Mouse (Mus musculus) neural tube, embryonic 12.5 days (tissue): ENCODE data around the gene Zfp53. TPM values are rescaled to one million over a fixed set of nuclear protein-coding genes. Genes with fewer than 3 reads are reported as not detected.
A peak's percentile ranks its signal among the peaks of the same experiment; 100 is the strongest.

Experiments used
- ATAC-seq: fragments of 200-750 bp; cut with Nextera tagmentation; 2 replicates; pipeline ENCODE4 v1.8.0; 2017; ENCODE audit warnings: low read depth, mild to moderate bottlenecking, moderate TSS enrichment, moderate library complexity; ENCODE audit not compliant: low FRiP score
- H3K27ac ChIP-seq: fragments of 300-500 bp; sonication (generic); 2 replicates; pipeline ENCODE4 v1.5.1; 2016
- H3K27me3 ChIP-seq: fragments of 300-500 bp; sonication (generic); replicated peaks from 2 replicates; pipeline ENCODE4 v1.6.1; 2016; ENCODE audit warnings: mild to moderate bottlenecking
- H3K36me3 ChIP-seq: fragments of 300-500 bp; sonication (generic); 2 replicates; pipeline ENCODE4 v1.6.1; 2016; ENCODE audit warnings: mild to moderate bottlenecking
- H3K4me1 ChIP-seq: fragments of 300-500 bp; sonication (generic); 2 replicates; pipeline ENCODE4 v1.6.1; 2016
- H3K4me2 ChIP-seq: fragments of 300-500 bp; sonication (generic); replicated peaks from 2 replicates; pipeline ENCODE4 v1.6.1; 2016; ENCODE audit warnings: mild to moderate bottlenecking
- H3K4me3 ChIP-seq: fragments of 300-500 bp; sonication (generic); 2 replicates; pipeline ENCODE4 v1.5.1; 2016
- H3K9ac ChIP-seq: fragments of 300-500 bp; sonication (generic); 2 replicates; pipeline ENCODE4 v1.6.1; 2016; ENCODE audit warnings: mild to moderate bottlenecking
- H3K9me3 ChIP-seq: fragments of 300-500 bp; sonication (generic); 2 replicates; pipeline ENCODE4 v1.6.1; 2016; ENCODE audit warnings: mild to moderate bottlenecking
- WGBS: fragments of 180-500 bp; shearing (Covaris S2); methylation state at CpG from one replicate; pipeline ENCODE4 v1.1.7; 2016; 5-methylcytosine and 5-hydroxymethylcytosine counted together
- polyA plus RNA-seq: library from polyadenylated mRNA; unstranded; fragments of >200 nt; fragmentation: Nextera tagmentation; extraction: Ambion mirVana; gene quantifications from 2 replicates; pipeline ENCODE4 v1.2.1, GENCODE M21; 2016

The Zfp53 gene
- polyA plus RNA-seq, 1 experiment from 2014 or later = 9.5 TPM

DNA sequence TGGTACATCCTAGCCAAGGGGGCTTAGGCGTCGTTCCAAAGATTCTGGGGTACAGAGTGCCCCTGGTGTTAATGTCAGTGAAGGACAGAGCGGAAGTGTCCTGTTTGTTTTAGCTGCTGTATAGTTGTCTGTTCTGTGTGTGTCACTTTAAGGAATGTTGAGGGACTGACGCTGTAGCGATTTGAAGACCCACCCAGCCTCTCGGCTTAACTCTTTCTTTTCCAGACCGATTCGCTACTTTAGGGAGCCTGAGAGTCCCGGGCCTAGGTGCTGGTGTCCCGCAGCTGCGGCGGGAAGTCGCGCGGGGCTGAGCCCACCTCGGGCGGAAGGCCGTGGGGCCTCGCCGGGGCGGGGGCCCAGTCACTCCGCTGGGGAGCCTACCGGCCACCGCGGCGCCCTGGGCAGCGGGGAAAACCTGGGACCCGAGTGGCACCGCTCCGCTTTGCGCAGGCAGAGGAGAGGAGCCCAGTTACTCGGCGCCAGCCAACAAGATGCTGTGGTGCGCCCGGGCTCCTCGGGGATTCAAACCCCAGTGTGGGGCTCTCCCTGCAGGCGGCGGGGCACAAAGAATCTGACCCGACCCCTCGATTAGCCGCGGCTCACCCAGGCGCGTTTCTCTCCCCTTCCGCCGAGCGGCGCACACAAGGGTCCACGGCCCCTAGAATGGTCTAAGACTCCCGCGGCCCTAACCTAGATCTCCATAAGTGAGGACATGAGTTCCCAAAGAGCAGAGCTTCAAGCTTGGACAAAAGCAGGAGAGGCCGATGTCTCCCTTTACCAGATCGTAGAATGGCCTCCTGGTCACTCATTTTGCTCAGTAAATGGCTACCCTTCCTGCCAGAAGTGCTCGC is 43.5 kb downstream of the Zfp53 start:
- H3K36me3 ChIP-seq = no peaks in the 10 kb centered on the region
- ATAC-seq = peak; percentile 83
- 1% methylated on average over 54 of the region's 54 CpGs for whole genome bisulfite sequencing

GRCm38 (mm10) chr17:21533961-21534360 is 45.2 kb downstream of the Zfp53 start:
- H3K36me3 ChIP-seq = no peaks in the 10 kb centered on the region
- peaks cover 11% of the 10 kb centered on the region; the same call in 1 of the 2 replicates for H3K4me1 ChIP-seq
- H3K27me3 ChIP-seq = no peaks in the 10 kb centered on the region
- H3K9ac ChIP-seq = no peak overlapping the region
- H3K27ac ChIP-seq = no peak overlapping the region
- 94% methylated on average over 1 of the region's 1 CpGs for WGBS
- H3K4me3 ChIP-seq = no peak overlapping the region
- ATAC-seq = no peak
- no peak overlapping the region for H3K4me2 ChIP-seq
- no peaks in the 10 kb centered on the region for H3K9me3 ChIP-seq

More for the DNA sequence above, 43.5 kb downstream of the Zfp53 start:
- peak overlapping the region; percentile 67 for H3K4me2 ChIP-seq
- H3K9ac ChIP-seq = peak overlapping the region; percentile 86
- no peaks in the 10 kb centered on the region for H3K9me3 ChIP-seq
- H3K4me3 ChIP-seq = peak overlapping the region; percentile 78
- peak overlapping the region; percentile 82; the same call in 1 of the 2 replicates for H3K27ac ChIP-seq
- H3K27me3 ChIP-seq = no peaks in the 10 kb centered on the region
- H3K4me1 ChIP-seq = peaks cover 11% of the 10 kb centered on the region; the same call in 1 of the 2 replicates

GRCm38 (mm10) chr17:21534460-21535095 is 45.8 kb downstream of the Zfp53 start:
- no peaks in the 10 kb centered on the region for H3K36me3 ChIP-seq
- no peaks in the 10 kb centered on the region for H3K27me3 ChIP-seq
- no peak overlapping the region for H3K4me3 ChIP-seq
- no peaks in the 10 kb centered on the region for H3K9me3 ChIP-seq
- no peak overlapping the region for H3K9ac ChIP-seq
- no peak overlapping the region for H3K27ac ChIP-seq
- ATAC-seq = 0 out of 2 replicates have a peak, but pooled peaks have one; percentile 11
- WGBS = 22% methylated on average over 4 of the region's 4 CpGs
- H3K4me1 ChIP-seq = peaks cover 11% of the 10 kb centered on the region; the same call in 1 of the 2 replicates
- H3K4me2 ChIP-seq = no peak overlapping the region

- peak within 1 kb of the TSS; percentile 42; the same call in 1 of the 2 replicates for H3K9ac ChIP-seq
- peaks cover 11% of the 10 kb centered on the region; the same call in 1 of the 2 replicates for H3K4me1 ChIP-seq
- H3K27me3 ChIP-seq = no peaks in the 10 kb centered on the region
- H3K4me3 ChIP-seq = peak within 1 kb of the TSS; percentile 33
- peak within 1 kb of the TSS; percentile 64 for H3K4me2 ChIP-seq
- no peaks in the 10 kb centered on the region for H3K36me3 ChIP-seq
- H3K9me3 ChIP-seq = no peaks in the 10 kb centered on the region
- ATAC-seq = 0 out of 2 replicates have a peak, but pooled peaks have one; percentile 13
- no peak within 1 kb of the TSS for H3K27ac ChIP-seq
- WGBS = 5% methylated on average over 21 of the region's 21 CpGs
Observed at GRCm38 (mm10) chr17:21535096-21536001, 46.6 kb downstream of the Zfp53 start, which contains the start of gene Zfp52. Gene Zfp52, plus strand, starts transcription at chr17:21535539.

DNA sequence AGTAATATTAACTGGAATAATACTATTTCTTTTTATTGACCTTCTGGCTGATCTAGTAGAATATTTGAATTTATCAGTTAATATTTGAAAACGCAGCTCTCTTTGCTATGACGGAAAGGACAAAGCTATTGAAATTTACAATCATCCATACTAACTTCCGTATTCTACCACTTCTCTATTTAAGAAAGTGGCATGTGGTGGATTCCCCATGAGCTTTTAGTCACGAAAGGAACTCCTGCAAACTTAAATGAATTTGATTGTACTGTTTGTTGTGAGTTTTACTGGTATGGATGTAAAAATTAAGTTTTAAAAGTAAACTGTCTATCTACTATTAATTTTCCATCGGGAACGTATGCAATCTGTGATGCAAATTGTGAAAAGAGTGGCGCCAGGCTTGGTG is 47.3 kb downstream of the Zfp53 start:
- H3K9ac ChIP-seq = no peak overlapping the region

DNA sequence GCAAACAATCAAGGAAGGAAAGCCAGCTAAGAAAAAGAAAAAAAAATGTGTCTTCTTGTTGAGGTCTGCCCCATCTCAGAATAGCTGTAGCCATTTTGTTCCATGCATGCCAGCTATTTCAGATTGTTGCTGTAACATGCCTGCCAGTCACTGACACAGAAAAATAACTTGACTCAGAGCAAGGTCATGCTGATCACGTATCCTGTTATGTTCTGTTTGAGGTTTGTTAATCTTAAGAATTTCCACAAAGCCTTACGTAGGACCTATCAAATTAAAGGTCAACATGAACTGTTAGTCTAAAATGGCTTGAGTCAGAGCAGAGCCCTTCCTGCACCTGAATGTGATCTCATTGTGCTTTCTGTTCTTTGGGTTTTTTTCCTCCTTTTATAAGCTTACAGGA is 47.9 kb downstream of the Zfp53 start:
- Histone ChIP-seq H3K9ac (no peak overlapping the region), H3K36me3 (no peaks in the 10 kb centered on the region), H3K4me1 (peaks cover 9% of the 10 kb centered on the region; the same call in 1 of the 2 replicates), H3K27ac (no peak overlapping the region), H3K4me3 (no peak overlapping the region), H3K27me3 (no peaks in the 10 kb centered on the region), H3K9me3 (no peaks in the 10 kb centered on the region), H3K4me2 (no peak overlapping the region)
- 83% methylated on average over 2 of the region's 2 CpGs for WGBS
- no peak for ATAC-seq

More for the DNA sequence above, 47.3 kb downstream of the Zfp53 start:
- Histone ChIP-seq H3K27ac (no peak overlapping the region), H3K4me2 (peak overlapping the region; percentile 64), H3K27me3 (no peaks in the 10 kb centered on the region), H3K36me3 (no peaks in the 10 kb centered on the region), H3K4me1 (peaks cover 11% of the 10 kb centered on the region; the same call in 1 of the 2 replicates), H3K9me3 (no peaks in the 10 kb centered on the region), H3K4me3 (no peak overlapping the region)
- 45% methylated on average over 7 of the region's 7 CpGs for WGBS
- ATAC-seq = no peak

- H3K27ac ChIP-seq = no peak overlapping the region
- no peaks in the 10 kb centered on the region for H3K4me1 ChIP-seq
- no peaks in the 10 kb centered on the region for H3K9me3 ChIP-seq
- WGBS = 89% methylated on average over 2 of the region's 2 CpGs
- H3K9ac ChIP-seq = no peak overlapping the region
- H3K36me3 ChIP-seq = no peaks in the 10 kb centered on the region; the same call in 1 of the 2 replicates
- H3K4me2 ChIP-seq = no peak overlapping the region
- H3K4me3 ChIP-seq = no peak overlapping the region
- no peaks in the 10 kb centered on the region for H3K27me3 ChIP-seq
- no peak for ATAC-seq
Observed at GRCm38 (mm10) chr17:21557831-21558230, 69.0 kb downstream of the Zfp53 start.

Other genes starting within 250 kb of the Zfp53 start
- not detected in 2 replicates for gene Vmn1r235, start 232.6 kb upstream of the Zfp53 start, polyA plus RNA-seq
- not detected in 2 replicates for gene Vmn1r236, start 206.1 kb upstream of the Zfp53 start, polyA plus RNA-seq
- not detected in 2 replicates for gene Vmn1r237, start 177.1 kb upstream of the Zfp53 start, polyA plus RNA-seq
- gene Zfp677, start 105.2 kb upstream of the Zfp53 start, polyA plus RNA-seq = 2.7 and 3.2 TPM in 2 replicates
- gene Zfp54, start 65.8 kb upstream of the Zfp53 start, polyA plus RNA-seq = 3.5 and 4.1 TPM in 2 replicates
- gene Zfp51, start 38.6 kb upstream of the Zfp53 start, polyA plus RNA-seq = 13.8 and 15.1 TPM in 2 replicates
- 1.6 and 1.9 TPM in 2 replicates for gene Zfp52, start 46.5 kb downstream of the Zfp53 start, polyA plus RNA-seq
- gene Zfp948, start 78.0 kb downstream of the Zfp53 start, polyA plus RNA-seq = 14.1 and 16.3 TPM in 2 replicates
- gene Zfp983, start 161.6 kb downstream of the Zfp53 start, polyA plus RNA-seq = 7.8 and 9.2 TPM in 2 replicates
- gene Gm10226, start 202.9 kb downstream of the Zfp53 start, polyA plus RNA-seq = 13.4 and 19.6 TPM in 2 replicates
- gene Zfp760, start 218.7 kb downstream of the Zfp53 start, polyA plus RNA-seq = 15.9 and 16.2 TPM in 2 replicates
- 9.9 and 10.6 TPM in 2 replicates for gene Zfp229, start 241.8 kb downstream of the Zfp53 start, polyA plus RNA-seq